Mouse (Mus musculus) C2C12 (cell line): ENCODE data around the gene Fhit. TPM values are rescaled to one million over a fixed set of nuclear protein-coding genes. Genes with fewer than 3 reads are reported as not detected.
A peak's percentile ranks its signal among the peaks of the same experiment; 100 is the strongest.

ENCODE experiments used
- H3K27me3 ChIP-seq: one replicate; pipeline ENCODE4 v1.6.1; 2011; ENCODE audit not compliant: control insufficient read depth, insufficient read depth, insufficient read length
- H3K36me3 ChIP-seq: one replicate; pipeline ENCODE4 v1.6.1; 2011; ENCODE audit not compliant: control insufficient read depth, insufficient read depth
- H3K4me3 ChIP-seq: one replicate; pipeline ENCODE4 v1.5.1; 2011; ENCODE audit warnings: mild to moderate bottlenecking, control low read depth; ENCODE audit not compliant: poor library complexity, insufficient read depth, severe bottlenecking
- H3K79me2 ChIP-seq: one replicate; pipeline ENCODE4 v1.6.1; 2011; ENCODE audit not compliant: control insufficient read depth, insufficient read depth
- H3K79me3 ChIP-seq: one replicate; pipeline ENCODE4 v1.6.1; 2011; ENCODE audit warnings: low read depth, control low read depth
- H3ac ChIP-seq: one replicate; pipeline ENCODE3; 2011; ENCODE audit warnings: low read depth; ENCODE audit not compliant: control insufficient read depth, insufficient read length
- CEBPB ChIP-seq: IDR thresholded peaks from one replicate; pipeline ENCODE4 v1.6.1; 2011; ENCODE audit warnings: low read depth, mild to moderate bottlenecking, control low read depth, moderate library complexity
- CTCF ChIP-seq: IDR thresholded peaks from one replicate; pipeline ENCODE4 v1.5.1; 2011; ENCODE audit not compliant: control insufficient read depth, insufficient read depth, insufficient read length
- FOSL1 ChIP-seq: IDR thresholded peaks from one replicate; pipeline ENCODE4 v1.8.0; 2011; ENCODE audit warnings: mild to moderate bottlenecking, low read length; ENCODE audit not compliant: poor library complexity, insufficient read depth, severe bottlenecking
- MAX ChIP-seq: IDR thresholded peaks from one replicate; pipeline ENCODE4 v1.6.1; 2011; ENCODE audit warnings: mild to moderate bottlenecking, control low read depth
- MYOD1 ChIP-seq: IDR thresholded peaks from one replicate; pipeline ENCODE4 v1.6.1; 2011; ENCODE audit warnings: low read depth; ENCODE audit not compliant: control insufficient read depth, insufficient read length
- MYOG ChIP-seq: IDR thresholded peaks from one replicate; pipeline ENCODE4 v1.6.1; 2011; ENCODE audit not compliant: control insufficient read depth, insufficient read length; ENCODE audit errors: extremely low read depth
- USF1 ChIP-seq: IDR thresholded peaks from one replicate; pipeline ENCODE4 v1.6.1; 2011; ENCODE audit warnings: low read depth, mild to moderate bottlenecking, control low read depth, moderate library complexity
- polyA plus RNA-seq: library from polyadenylated mRNA; unstranded; fragments of >200 nt; fragmentation: generic; extraction: Trizol; gene quantifications from one replicate; pipeline ENCODE4 v1.2.1, GENCODE M21; 2012; ENCODE audit warnings: missing spikeins

Fhit gene
- polyA plus RNA-seq, 1 experiment: not detected

DNA sequence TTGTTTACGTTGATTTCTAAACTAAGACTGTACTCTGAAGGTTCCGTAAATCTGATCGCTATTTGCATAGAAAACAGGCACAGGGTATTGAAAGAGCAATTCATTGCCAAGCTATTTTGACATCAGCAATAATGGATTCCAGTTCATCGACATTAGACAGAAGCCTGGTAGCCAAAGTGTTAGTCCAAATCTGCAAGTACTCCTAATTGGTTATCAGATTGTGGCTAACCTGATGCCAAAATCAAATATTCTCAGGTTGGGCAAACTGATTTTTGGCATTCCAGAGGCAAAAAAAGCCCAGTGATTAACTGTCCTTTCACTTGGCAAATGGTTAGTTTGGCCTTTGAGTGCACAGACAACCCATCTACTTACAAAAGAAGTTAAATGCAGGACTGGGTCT, 1573.9 kb downstream of the Fhit start:
- H3K4me3 ChIP-seq: no peak overlapping the region
- TF ChIP-seq CEBPB (no peak), MYOG (no peak), FOSL1 (no peak), MAX (no peak), CTCF (no peak), USF1 (no peak), MYOD1 (no peak)
- H3K79me2 ChIP-seq: no peaks in the 10 kb centered on the region
- H3K27me3 ChIP-seq: no peaks in the 10 kb centered on the region
- H3K36me3 ChIP-seq: no peaks in the 10 kb centered on the region
- H3ac ChIP-seq: no peak overlapping the region
- no peaks in the 10 kb centered on the region for H3K79me3 ChIP-seq

DNA sequence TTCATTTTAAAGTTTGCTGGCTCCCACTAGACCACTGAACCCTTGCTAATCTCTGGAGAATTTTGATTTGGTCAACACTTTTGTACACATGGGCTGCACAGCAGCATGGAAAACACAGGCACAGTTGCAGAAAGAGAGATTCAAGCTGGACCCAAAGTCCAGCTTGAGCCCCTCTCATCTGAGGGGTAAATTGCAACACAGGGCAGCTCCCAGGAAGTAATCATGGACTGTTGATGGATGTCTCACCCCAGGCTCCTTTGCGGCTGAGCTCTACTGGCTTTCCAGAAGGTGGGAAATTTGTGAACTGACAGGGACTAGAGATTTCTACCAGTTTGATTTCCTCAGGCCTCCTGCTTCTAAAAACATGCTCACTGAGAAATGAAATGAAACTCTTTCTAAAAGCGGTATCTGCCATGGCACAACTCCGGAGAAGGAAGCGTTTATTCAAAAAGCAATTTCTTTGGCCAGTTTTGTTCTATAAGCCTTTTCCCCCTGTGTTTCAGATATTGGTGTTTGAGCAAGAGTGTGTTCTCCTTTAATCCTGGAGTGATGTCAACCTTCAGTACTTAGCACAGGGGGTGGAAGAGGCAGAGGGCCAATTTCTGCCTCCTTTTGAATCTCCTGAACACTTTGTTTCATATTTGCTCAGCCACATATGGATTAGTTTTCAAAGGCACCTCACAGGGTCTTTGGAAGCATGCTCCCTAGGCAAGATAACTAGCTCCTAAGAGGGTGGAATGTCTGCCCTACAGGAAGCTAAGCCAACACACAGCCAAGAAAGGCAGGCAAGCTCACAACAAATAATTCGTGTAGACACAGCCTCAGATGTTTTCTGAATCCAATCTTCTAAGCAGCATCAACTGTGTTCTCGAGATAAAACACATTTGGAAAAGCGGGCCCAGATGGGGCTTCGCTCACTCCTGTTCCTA, 1578.3 kb downstream of the Fhit start:
- Histone ChIP-seq H3K79me2 (no peaks in the 10 kb centered on the region), H3K79me3 (no peaks in the 10 kb centered on the region), H3ac (no peak overlapping the region), H3K27me3 (no peaks in the 10 kb centered on the region), H3K4me3 (no peak overlapping the region), H3K36me3 (no peaks in the 10 kb centered on the region)
- TF ChIP-seq CTCF (no peak), MYOG (no peak), MAX (no peak), CEBPB (no peak), MYOD1 (no peak), USF1 (no peak), FOSL1 (no peak)

DNA sequence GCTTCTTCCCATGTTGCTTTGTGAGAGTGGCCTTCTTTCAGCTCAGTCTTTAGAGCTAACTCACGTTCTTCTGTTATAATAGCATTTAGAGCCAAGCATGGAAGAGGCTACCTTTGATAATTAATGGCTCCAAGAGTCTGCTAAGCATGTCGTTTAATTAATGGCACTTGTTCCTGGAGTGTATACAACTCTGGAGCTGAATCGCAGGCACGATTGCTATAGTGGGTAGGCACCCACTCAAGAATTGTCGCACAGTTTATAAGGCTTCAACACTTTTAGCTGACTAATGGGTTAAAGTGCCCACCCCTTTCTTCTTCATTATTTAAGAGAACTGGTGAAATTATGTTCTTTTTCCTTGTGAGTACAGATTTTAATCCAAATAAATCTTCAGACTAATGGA, 1605.5 kb downstream of the Fhit start:
- Histone ChIP-seq H3K79me2 (no peaks in the 10 kb centered on the region), H3ac (no peak overlapping the region), H3K27me3 (no peaks in the 10 kb centered on the region), H3K4me3 (no peak overlapping the region), H3K79me3 (no peaks in the 10 kb centered on the region), H3K36me3 (no peaks in the 10 kb centered on the region)
- no peak for TF ChIP-seq MAX
- TF ChIP-seq CTCF: no peak
- TF ChIP-seq CEBPB: no peak
- TF ChIP-seq FOSL1: no peak
- no peak for TF ChIP-seq USF1
- no peak for TF ChIP-seq MYOD1
- no peak for TF ChIP-seq MYOG

DNA sequence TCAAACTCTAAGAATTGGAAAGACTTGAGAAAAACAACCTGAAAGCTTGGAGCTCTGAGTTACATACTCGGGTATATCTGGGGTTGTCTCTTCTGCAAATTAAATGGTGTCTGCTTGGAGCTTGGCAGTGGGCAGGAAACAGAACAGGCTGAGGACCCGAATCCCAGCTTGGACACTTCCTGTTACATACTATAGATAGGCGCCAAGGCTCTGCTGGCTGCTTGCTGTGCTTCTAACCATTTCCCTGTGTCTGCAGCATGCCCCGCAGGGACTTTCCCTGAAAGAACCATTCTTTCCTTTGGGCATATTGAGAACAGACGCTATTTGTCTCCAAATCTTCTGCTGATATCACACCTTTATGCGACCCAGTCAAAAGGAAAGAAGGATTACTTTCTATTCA, 1606.0 kb downstream of the Fhit start:
- Histone ChIP-seq H3K27me3 (no peaks in the 10 kb centered on the region), H3K36me3 (no peaks in the 10 kb centered on the region), H3K79me3 (no peaks in the 10 kb centered on the region), H3K4me3 (no peak overlapping the region), H3ac (no peak overlapping the region), H3K79me2 (no peaks in the 10 kb centered on the region)
- TF ChIP-seq CTCF (no peak), MAX (no peak), MYOG (no peak), MYOD1 (no peak), USF1 (no peak), CEBPB (no peak), FOSL1 (no peak)

DNA sequence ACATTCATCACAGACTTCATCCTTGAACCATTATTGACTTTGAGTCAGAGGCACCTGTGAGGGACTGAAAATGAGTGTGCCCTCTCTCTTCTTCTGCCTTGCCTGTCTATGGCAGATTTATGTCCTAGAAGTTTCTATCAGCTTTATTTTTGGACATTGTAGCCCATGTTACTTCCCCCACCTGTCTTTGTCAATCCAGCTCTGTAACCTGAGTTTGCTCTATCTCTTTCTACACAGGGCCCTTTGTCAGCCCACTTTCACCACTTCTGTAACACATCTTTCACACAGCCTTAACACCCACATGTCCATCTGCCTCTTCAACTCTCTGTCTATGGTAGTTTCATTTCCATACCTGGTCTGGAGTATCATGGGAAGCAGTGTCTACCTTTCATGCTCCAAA, 1609.7 kb downstream of the Fhit start:
- Histone ChIP-seq H3K36me3 (no peaks in the 10 kb centered on the region), H3K27me3 (no peaks in the 10 kb centered on the region), H3K79me3 (no peaks in the 10 kb centered on the region), H3ac (no peak overlapping the region), H3K79me2 (no peaks in the 10 kb centered on the region), H3K4me3 (no peak overlapping the region)
- TF ChIP-seq CEBPB: no peak
- no peak for TF ChIP-seq FOSL1
- no peak for TF ChIP-seq MYOG
- TF ChIP-seq MYOD1: peak; percentile 53
